Mouse (Mus musculus) myocyte (in vitro differentiated cells): ENCODE measurements around the gene Smarca4.

ENCODE experiments used
- MAX ChIP-seq: IDR thresholded peaks from one replicate; pipeline ENCODE4 v1.6.1; 2011; ENCODE audit warnings: low read depth, mild to moderate bottlenecking, control low read depth
- POLR2A ChIP-seq: IDR thresholded peaks from one replicate; pipeline ENCODE4 v1.6.1; 2011; ENCODE audit warnings: low read depth, mild to moderate bottlenecking, control low read depth, moderate library complexity; ENCODE audit not compliant: insufficient read length
- USF1 ChIP-seq: IDR thresholded peaks from one replicate; pipeline ENCODE4 v1.6.1; 2011; ENCODE audit warnings: low read depth, mild to moderate bottlenecking, control low read depth, moderate library complexity

GRCm38 (mm10) chr9:21574012-21574801 lies 41.8 kb upstream of the Smarca4 start:
- TF ChIP-seq POLR2A (no peak), MAX (no peak), USF1 (no peak)
